Mouse (Mus musculus): ENCODE results near the gene Hexim2. TPM values are rescaled to one million over a fixed set of nuclear protein-coding genes. Genes with fewer than 3 reads are reported as not detected.

The Hexim2 gene
- polyA plus RNA-seq, 1 experiment from 2014 or later = 29.8 TPM

GRCm38 (mm10) chr11:103115163-103116007, 16.8 kb upstream of the Hexim2 start:
- Histone ChIP-seq H3K27me3 (ENCODE audit: control insufficient read depth, insufficient read depth, low read length) (peaks cover 4% of the 10 kb centered on the region), H3K4me1 (ENCODE audit: control insufficient read depth, insufficient read depth, low read length) (peaks cover 12% of the 10 kb centered on the region), H3K9me3 (ENCODE audit: control insufficient read depth, low read length) (no peaks in the 10 kb centered on the region), H3K27ac (ENCODE audit: low read depth, low read length) (peak overlapping the region; percentile 90), H3K9ac (replicated peaks; ENCODE audit: low read depth, low read length) (peak overlapping the region; percentile 74), H3K4me3 (ENCODE audit: low read depth, low read length) (peak overlapping the region; percentile 59), H3K4me2 (ENCODE audit: low read depth, low read length) (peak overlapping the region; percentile 78), H3K36me3 (ENCODE audit: control insufficient read depth, insufficient read depth, low read length) (no peaks in the 10 kb centered on the region)
- peak; percentile 79 for ATAC-seq (ENCODE audit: low read depth)
- WGBS = under 1% methylated on average over 34 of the region's 34 CpGs

DNA sequence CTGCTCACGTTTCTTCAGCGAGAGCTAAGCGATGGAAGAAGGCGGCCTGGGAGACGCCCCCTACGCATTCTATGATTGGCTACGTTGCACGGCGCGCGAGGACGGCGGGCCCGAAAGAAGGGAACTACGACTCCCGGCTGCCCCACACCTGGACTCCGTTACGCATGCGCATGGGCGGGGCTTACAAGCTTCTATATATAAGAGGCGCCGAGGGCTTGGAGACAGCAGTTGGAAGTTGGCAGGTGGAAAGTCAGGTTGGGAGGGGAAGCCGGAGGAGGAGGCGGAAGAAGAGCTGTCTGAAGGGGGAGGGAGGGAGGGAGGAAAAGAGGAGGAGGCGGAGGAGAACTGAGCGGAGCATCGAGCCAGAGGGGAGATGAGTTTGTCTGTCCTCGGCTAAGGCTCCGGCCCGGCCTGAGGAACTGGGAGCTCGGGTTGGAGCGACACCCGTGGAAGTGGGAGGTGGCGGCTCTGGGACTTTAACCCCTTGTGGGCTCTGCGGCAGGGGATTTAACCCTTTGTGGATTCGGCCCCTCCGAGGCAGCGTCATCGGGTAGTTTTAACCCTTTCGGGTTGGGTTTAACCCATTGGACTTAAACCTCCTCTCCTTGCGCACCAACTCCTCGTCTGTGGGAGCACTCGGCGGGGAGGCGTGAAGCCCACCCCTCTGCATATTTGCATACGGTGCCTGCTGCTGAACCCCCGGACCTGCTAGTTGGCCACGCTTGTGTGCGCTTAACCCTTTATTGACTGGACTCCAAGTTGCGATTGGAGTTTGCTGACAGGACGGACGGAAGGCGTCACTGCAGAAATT, 16.0 kb upstream of the Hexim2 start, which contains the start of gene Hexim1:
Gene Hexim1 (plus strand): TSS at position 224 of the 811 bp plus-strand sequence.
- Histone ChIP-seq H3K4me2 (ENCODE audit: low read depth, low read length) (peak within 1 kb of the TSS; percentile 78), H3K9me3 (ENCODE audit: control insufficient read depth, low read length) (no peaks in the 10 kb centered on the region), H3K27ac (ENCODE audit: low read depth, low read length) (peak within 1 kb of the TSS; percentile 90), H3K4me3 (ENCODE audit: low read depth, low read length) (peak within 1 kb of the TSS; percentile 59), H3K27me3 (ENCODE audit: control insufficient read depth, insufficient read depth, low read length) (peaks cover 3% of the 10 kb centered on the region), H3K4me1 (ENCODE audit: control insufficient read depth, insufficient read depth, low read length) (peaks cover 12% of the 10 kb centered on the region), H3K9ac (replicated peaks; ENCODE audit: low read depth, low read length) (peak within 1 kb of the TSS; percentile 74), H3K36me3 (ENCODE audit: control insufficient read depth, insufficient read depth, low read length) (no peaks in the 10 kb centered on the region)
- under 1% methylated on average over 53 of the region's 53 CpGs for WGBS
- peak; percentile 96 for ATAC-seq (ENCODE audit: low read depth)

DNA sequence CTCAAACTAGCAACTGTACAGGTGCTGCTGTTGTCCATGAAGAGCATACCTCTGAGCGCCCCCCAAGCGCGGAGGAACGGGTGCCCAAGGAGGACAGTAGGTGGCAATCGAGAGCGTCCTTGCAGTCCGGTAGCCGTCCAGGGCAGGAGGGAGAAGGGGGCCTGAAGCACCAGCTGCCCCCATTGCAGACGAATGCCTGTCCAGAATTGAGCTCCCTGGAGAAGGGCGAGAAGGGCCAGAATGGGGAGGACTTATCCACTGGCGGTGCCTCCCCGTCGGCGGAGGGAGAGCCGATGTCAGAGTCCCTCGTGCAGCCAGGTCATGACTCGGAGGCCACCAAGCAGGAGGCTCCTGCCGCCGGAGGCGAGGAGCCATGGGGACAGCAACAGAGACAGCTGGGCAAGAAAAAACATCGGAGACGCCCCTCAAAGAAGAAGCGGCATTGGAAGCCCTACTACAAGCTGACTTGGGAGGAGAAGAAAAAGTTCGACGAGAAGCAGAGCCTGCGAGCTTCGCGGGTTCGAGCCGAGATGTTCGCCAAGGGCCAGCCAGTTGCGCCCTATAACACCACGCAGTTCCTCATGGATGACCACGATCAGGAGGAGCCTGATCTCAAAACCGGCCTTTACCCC, 15.2 kb upstream of the Hexim2 start:
- ATAC-seq (ENCODE audit: low read depth) = peak; percentile 26; the same call in 1 of the 2 replicates
- peak overlapping the region; percentile 88; the same call in 1 of the 2 replicates for H3K27ac ChIP-seq (ENCODE audit: low read depth, low read length)
- H3K9ac ChIP-seq (replicated peaks; ENCODE audit: low read depth, low read length) = peak overlapping the region; percentile 60
- H3K9me3 ChIP-seq (ENCODE audit: control insufficient read depth, low read length) = no peaks in the 10 kb centered on the region
- H3K36me3 ChIP-seq (ENCODE audit: control insufficient read depth, insufficient read depth, low read length) = no peaks in the 10 kb centered on the region
- H3K4me1 ChIP-seq (ENCODE audit: control insufficient read depth, insufficient read depth, low read length) = peaks cover 12% of the 10 kb centered on the region
- peak overlapping the region; percentile 59 for H3K4me3 ChIP-seq (ENCODE audit: low read depth, low read length)
- WGBS = under 1% methylated on average over 34 of the region's 35 CpGs
- no peaks in the 10 kb centered on the region for H3K27me3 ChIP-seq (ENCODE audit: control insufficient read depth, insufficient read depth, low read length)
- H3K4me2 ChIP-seq (ENCODE audit: low read depth, low read length) = peak overlapping the region; percentile 78

GRCm38 (mm10) chr11:103117591-103118009, 14.6 kb upstream of the Hexim2 start:
- Histone ChIP-seq H3K4me3 (ENCODE audit: low read depth, low read length) (peak overlapping the region; percentile 59), H3K27ac (ENCODE audit: low read depth, low read length) (peak overlapping the region; percentile 55; the same call in 1 of the 2 replicates)
- no peak for ATAC-seq (ENCODE audit: low read depth)

DNA sequence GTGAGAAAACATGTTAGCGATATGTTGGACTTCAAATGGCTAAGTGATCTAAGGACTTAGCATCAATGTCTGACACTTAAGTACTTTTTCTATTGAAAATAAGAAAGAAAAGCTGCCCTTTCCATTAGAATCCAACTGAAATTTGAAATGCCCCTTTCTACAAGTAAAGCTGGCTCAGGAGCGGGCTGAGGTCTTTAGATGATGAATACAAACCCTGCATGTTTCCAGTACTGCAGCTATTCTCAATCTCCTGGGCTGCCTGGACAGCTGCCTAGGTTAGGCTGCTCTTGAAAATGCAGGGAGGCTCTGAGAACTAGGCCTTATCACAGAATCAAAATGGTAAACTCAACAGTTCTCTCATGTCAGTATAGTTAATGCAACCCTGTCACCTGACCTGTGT, 13.4 kb upstream of the Hexim2 start:
- Histone ChIP-seq H3K4me1 (ENCODE audit: control insufficient read depth, insufficient read depth, low read length) (peaks cover 7% of the 10 kb centered on the region), H3K9ac (replicated peaks; ENCODE audit: low read depth, low read length) (no peak overlapping the region)

More at GRCm38 (mm10) chr11:103117591-103118009, 14.6 kb upstream of the Hexim2 start:
- WGBS = 0% methylated on average over 38 of the region's 38 CpGs
- Histone ChIP-seq H3K9me3 (ENCODE audit: control insufficient read depth, low read length) (no peaks in the 10 kb centered on the region), H3K4me2 (ENCODE audit: low read depth, low read length) (peak overlapping the region; percentile 78), H3K36me3 (ENCODE audit: control insufficient read depth, insufficient read depth, low read length) (no peaks in the 10 kb centered on the region), H3K27me3 (ENCODE audit: control insufficient read depth, insufficient read depth, low read length) (no peaks in the 10 kb centered on the region), H3K4me1 (ENCODE audit: control insufficient read depth, insufficient read depth, low read length) (peaks cover 7% of the 10 kb centered on the region), H3K9ac (replicated peaks; ENCODE audit: low read depth, low read length) (peak overlapping the region; percentile 60)

GRCm38 (mm10) chr11:103119609-103120008, 12.6 kb upstream of the Hexim2 start:
- ATAC-seq (ENCODE audit: low read depth) = no peak
- Histone ChIP-seq H3K27ac (ENCODE audit: low read depth, low read length) (no peak overlapping the region), H3K36me3 (ENCODE audit: control insufficient read depth, insufficient read depth, low read length) (no peaks in the 10 kb centered on the region), H3K4me3 (ENCODE audit: low read depth, low read length) (no peak overlapping the region), H3K9ac (replicated peaks; ENCODE audit: low read depth, low read length) (no peak overlapping the region), H3K27me3 (ENCODE audit: control insufficient read depth, insufficient read depth, low read length) (no peaks in the 10 kb centered on the region), H3K4me1 (ENCODE audit: control insufficient read depth, insufficient read depth, low read length) (peaks cover 7% of the 10 kb centered on the region), H3K4me2 (ENCODE audit: low read depth, low read length) (no peak overlapping the region), H3K9me3 (ENCODE audit: control insufficient read depth, low read length) (no peaks in the 10 kb centered on the region)
- WGBS = 55% methylated on average over 5 of the region's 5 CpGs

More for the DNA sequence above, 13.4 kb upstream of the Hexim2 start:
- Histone ChIP-seq H3K4me2 (ENCODE audit: low read depth, low read length) (peak overlapping the region; percentile 78), H3K9me3 (ENCODE audit: control insufficient read depth, low read length) (no peaks in the 10 kb centered on the region), H3K4me3 (ENCODE audit: low read depth, low read length) (peak overlapping the region; percentile 59; the same call in 1 of the 2 replicates), H3K27me3 (ENCODE audit: control insufficient read depth, insufficient read depth, low read length) (no peaks in the 10 kb centered on the region), H3K27ac (ENCODE audit: low read depth, low read length) (no peak overlapping the region), H3K36me3 (ENCODE audit: control insufficient read depth, insufficient read depth, low read length) (no peaks in the 10 kb centered on the region)
- WGBS = 87% methylated on average over 2 of the region's 2 CpGs
- no peak for ATAC-seq (ENCODE audit: low read depth)

DNA sequence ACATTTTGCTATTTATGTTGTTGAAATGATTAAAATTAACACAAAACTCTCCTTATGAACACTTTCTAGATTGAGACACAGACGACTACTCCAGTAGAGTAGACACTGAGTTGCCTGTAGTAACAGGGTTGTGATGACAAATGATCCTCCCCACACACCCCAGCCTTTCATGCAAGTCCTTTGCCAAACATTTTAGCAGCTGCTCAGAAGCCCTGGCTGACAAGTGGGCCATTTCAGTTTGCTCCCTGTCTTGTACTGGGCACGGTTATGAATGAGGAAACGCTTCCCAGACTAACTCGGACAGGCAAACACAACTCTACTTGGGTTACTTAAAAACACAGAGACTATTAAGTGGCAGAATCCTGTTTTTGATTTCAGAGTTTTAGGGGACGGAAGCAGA, 11.9 kb upstream of the Hexim2 start:
- no peaks in the 10 kb centered on the region for H3K27me3 ChIP-seq (ENCODE audit: control insufficient read depth, insufficient read depth, low read length)
- no peak overlapping the region for H3K27ac ChIP-seq (ENCODE audit: low read depth, low read length)
- no peaks in the 10 kb centered on the region for H3K36me3 ChIP-seq (ENCODE audit: control insufficient read depth, insufficient read depth, low read length)
- H3K9me3 ChIP-seq (ENCODE audit: control insufficient read depth, low read length) = no peaks in the 10 kb centered on the region
- H3K9ac ChIP-seq (replicated peaks; ENCODE audit: low read depth, low read length) = no peak overlapping the region
- H3K4me3 ChIP-seq (ENCODE audit: low read depth, low read length) = no peak overlapping the region
- no peak for ATAC-seq (ENCODE audit: low read depth)
- 69% methylated on average over 5 of the region's 5 CpGs for WGBS
- H3K4me1 ChIP-seq (ENCODE audit: control insufficient read depth, insufficient read depth, low read length) = peaks cover 7% of the 10 kb centered on the region
- no peak overlapping the region for H3K4me2 ChIP-seq (ENCODE audit: low read depth, low read length)

GRCm38 (mm10) chr11:103132576-103133455, 587 bp downstream of the Hexim2 start:
- Histone ChIP-seq H3K36me3 (ENCODE audit: control insufficient read depth, insufficient read depth, low read length) (no peaks in the 10 kb centered on the region), H3K4me2 (ENCODE audit: low read depth, low read length) (peak overlapping the region; percentile 62), H3K4me1 (ENCODE audit: control insufficient read depth, insufficient read depth, low read length) (peaks cover 22% of the 10 kb centered on the region; the same call in 1 of the 2 replicates), H3K27me3 (ENCODE audit: control insufficient read depth, insufficient read depth, low read length) (no peaks in the 10 kb centered on the region), H3K4me3 (ENCODE audit: low read depth, low read length) (peak overlapping the region; percentile 81), H3K27ac (ENCODE audit: low read depth, low read length) (peak overlapping the region; percentile 97), H3K9ac (replicated peaks; ENCODE audit: low read depth, low read length) (peak overlapping the region; percentile 97), H3K9me3 (ENCODE audit: control insufficient read depth, low read length) (no peaks in the 10 kb centered on the region)
- under 1% methylated on average over 51 of the region's 58 CpGs for WGBS
- peak; percentile 95 for ATAC-seq (ENCODE audit: low read depth)

Data from neural tube, embryonic 14.5 days (tissue).